Mouse (Mus musculus) left cerebral cortex, postnatal 25 days (tissue): ENCODE results near the gene Anxa8. TPM values are rescaled to one million over a fixed set of nuclear protein-coding genes. Genes with fewer than 3 reads are reported as not detected.
A peak's percentile ranks its signal among the peaks of the same experiment; 100 is the strongest.

Experiments
- DNase-seq, 2 experiments: peaks; one replicate each; pipeline ENCODE4 v3.0.0; 2022; ENCODE audit warnings: low spot score in 2 of 2, mixed read lengths in 1 of 2
- intact Hi-C: fragments of 180-260 bp; cut with DNase I; formaldehyde crosslinking; loops from one replicate; pipeline ENCODE4 v1.15.1; 2025
- total RNA-seq, 2 experiments: library from RNA; stranded (reverse); gene quantifications; 2 replicates each; pipeline ENCODE4 v1.2.3; 2021

Anxa8 gene
- total RNA-seq, result 1 to 10 TPM in 1 of 2 experiments, under 1 TPM in 1; 0.87 to 1.1 TPM

DNA sequence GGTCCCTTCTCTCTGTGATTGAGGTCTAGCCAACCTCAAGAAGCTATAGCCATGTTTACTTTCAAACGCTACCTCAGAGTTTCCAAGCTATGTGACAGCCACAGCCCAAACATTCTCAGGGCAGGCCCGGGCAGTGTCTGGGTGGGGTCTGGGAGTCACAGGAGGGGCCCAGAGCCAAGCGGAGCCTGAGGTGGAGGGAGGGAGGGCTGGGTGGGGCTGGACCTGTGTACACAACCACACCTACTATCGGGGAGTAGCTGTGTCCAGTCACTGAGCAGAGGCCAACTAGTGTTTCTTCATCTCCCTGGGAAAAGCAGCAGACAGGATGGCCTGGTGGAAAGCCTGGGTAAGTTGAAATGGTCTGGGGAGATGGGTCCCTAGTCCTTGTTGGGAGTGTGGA, at the start of gene Anxa8:
Gene Anxa8 (plus strand): TSS at position 251 of the 400 bp plus-strand sequence.
- intact Hi-C loops, result loop anchor here (5.0 kb wide), 1 partner anchor 317 kb away; no protein-coding TSS in a partner anchor
- no peak for DNase-seq

- intact Hi-C loops, result no loop called here
- no peak for DNase-seq
Observed at GRCm38 (mm10) chr14:34041241-34041640, 44.5 kb upstream of the Anxa8 start.

GRCm38 (mm10) chr14:34043341-34043740, 42.4 kb upstream of the Anxa8 start:
- intact Hi-C loops, result no loop called here
- DNase-seq, result no peak

DNA sequence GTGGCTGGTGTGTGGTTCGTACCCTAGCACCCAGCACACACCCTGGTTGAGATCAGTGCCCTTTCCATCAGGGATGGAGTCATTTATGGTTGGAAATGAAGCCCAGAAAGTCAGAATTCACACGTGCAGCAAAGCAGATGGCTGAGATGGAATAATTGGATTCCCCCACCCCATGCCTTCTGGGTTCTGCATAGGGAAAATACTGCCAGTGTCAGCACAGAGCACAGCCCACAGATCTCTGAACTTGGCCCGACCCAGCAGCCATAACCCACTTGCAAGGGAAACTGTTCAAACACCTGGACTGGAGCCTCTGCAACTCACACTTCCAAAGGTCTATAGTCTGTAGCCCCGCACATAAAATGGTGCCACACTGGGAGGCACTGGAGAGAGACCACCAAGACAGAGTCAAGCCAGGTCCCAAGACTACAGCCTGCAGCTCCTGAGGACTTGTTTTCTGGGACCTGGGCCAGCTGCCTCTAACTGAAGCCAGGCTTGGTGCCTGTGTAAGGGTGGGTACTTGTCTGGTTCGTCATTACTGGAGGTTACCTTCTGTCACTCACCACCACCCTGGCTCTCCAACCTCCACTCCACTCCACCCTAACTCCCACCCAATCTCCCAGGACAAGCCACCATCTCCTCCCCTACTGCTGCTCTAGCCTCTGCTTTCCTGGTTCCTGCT, 35.5 kb upstream of the Anxa8 start:
- intact Hi-C loops, result no loop called here

DNA sequence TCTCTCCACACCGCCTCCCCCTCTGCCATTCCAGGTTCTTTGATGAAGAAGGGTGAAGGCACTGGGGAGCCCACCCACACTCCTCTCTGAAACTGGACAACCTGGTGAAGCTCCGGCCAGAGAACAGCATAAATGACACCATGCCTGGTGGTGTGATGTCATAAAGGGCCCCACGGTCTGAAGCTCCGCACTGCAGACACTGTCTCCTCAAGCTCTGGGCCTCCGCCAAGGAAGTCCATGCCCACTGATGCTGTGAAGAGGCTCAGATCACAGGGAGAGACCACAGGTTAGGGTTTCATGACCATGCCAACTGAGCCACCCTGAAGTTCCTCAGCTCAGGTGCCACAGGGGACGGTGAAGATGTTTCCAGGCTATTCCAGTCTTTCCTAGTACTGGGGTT, 33.3 kb upstream of the Anxa8 start, which contains the start of gene Antxrl:
Gene Antxrl (plus strand): TSS at position 192 of the 400 bp plus-strand sequence.
- intact Hi-C loops, result no loop called here
- DNase-seq, result no peak

More for the DNA sequence above, 35.5 kb upstream of the Anxa8 start:
- DNase-seq, result no peak

DNA sequence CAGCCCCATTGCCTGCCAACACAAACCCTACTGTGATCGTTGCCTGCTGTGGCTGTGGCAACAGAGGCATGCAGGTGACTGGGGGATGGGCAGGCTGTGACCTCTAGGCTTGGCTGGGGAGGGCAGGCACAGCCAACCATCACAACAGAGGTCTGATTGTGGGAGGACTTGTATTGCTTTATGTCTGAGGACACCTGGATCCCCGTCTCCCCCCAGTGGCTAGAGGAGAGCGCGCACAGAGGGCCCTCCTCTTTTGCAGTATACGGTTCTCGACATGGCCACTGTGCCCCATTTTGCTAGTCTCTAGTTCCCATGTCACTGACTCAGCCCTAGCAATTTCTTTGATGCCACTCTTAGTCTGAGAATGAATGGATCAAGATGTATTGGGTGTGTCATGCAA, 14.1 kb upstream of the Anxa8 start:
- intact Hi-C loops, result loop anchor here (10.0 kb wide), 2 partner anchors 397 to 503 kb away; no protein-coding TSS in a partner anchor
- no peak for DNase-seq

DNA sequence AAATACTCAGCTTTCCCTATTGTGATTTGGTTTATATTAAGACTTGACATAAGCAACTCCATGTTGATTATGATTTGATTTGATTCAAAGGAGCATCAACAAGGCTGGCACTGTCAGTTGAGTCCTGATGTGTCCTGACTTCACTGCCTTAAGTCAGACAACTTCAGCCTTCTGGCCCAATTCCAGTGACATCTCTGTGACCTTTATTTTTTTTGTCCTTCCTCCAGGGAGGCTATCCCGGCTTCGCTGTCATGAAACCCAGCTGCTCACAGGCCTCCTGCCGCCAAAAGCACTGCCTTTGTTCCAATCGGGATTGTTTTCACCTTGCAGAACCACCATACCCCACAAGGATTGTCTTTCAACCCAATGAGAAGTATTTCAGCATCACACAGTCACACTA, 10.4 kb upstream of the Anxa8 start:
- intact Hi-C loops, result loop anchor here (10.0 kb wide), 2 partner anchors 401 to 499 kb away; no protein-coding TSS in a partner anchor
- no peak for DNase-seq

DNA sequence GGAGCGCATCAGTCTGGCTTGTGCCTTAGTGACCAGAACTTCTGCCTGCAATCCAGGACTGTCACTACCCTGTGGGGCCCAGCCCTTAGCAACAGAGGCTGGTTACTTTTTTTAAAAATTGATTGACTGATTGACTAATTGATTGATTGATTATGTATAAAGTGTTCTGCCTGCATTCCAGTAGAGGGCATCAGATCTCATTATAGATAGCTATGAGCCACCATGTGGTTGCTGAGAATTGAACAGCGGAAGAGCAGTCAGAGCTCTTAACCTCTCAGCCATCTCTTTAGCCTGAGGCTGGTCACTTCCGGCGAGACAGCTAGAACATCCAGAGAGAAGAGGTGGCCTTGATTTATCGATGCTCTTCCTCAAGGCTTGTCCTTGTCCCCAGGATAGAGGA, 8.6 kb upstream of the Anxa8 start:
- DNase-seq, result no peak

GRCm38 (mm10) chr14:34078293-34078692, 7.5 kb upstream of the Anxa8 start:
- no peak for DNase-seq
- intact Hi-C loops, result loop anchor here (10.0 kb wide), 2 partner anchors 403 to 497 kb away; no protein-coding TSS in a partner anchor

More for the DNA sequence above, 8.6 kb upstream of the Anxa8 start:
- intact Hi-C loops, result loop anchor here (10.0 kb wide), 2 partner anchors 402 to 498 kb away; no protein-coding TSS in a partner anchor

GRCm38 (mm10) chr14:34080321-34080997, 5.3 kb upstream of the Anxa8 start:
- DNase-seq, result peak; percentile 72
- intact Hi-C loops, result loop anchor here (2.0 to 5.0 kb wide), 3 partner anchors 24 to 282 kb away; no protein-coding TSS in a partner anchor

- DNase-seq, result no peak
- intact Hi-C loops, result loop anchor here (5.0 kb wide), 1 partner anchor 315 kb away; no protein-coding TSS in a partner anchor
Observed at GRCm38 (mm10) chr14:34086806-34087205, 1.0 kb downstream of the Anxa8 start.

- intact Hi-C loops, result loop anchor here (5.0 kb wide), 1 partner anchor 314 kb away; no protein-coding TSS in a partner anchor
- peak in 1 of 2 experiments; percentile 11 for DNase-seq
Observed at GRCm38 (mm10) chr14:34087856-34088398, 2.1 kb downstream of the Anxa8 start.

DNA sequence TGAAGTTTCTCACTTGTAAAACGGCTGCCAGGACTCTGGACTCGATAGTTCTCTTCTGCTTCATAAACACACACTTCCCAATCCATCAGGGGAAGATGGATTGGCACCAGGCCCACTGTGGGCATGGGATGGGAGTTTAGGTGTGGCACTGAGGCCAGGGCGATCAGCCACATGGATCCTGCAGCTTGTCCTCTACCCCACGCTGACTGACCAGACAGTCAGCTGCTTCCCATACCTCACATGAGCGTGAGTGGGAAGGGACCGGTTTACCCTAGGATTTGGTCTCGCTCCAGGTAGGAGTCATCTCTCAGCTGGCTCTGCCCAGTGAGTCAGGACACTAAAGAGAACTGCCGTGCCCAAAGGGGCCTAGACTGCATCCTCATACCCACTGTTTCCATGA, 4.0 kb downstream of the Anxa8 start:
- intact Hi-C loops, result loop anchor here (5.0 kb wide), 1 partner anchor 313 kb away; no protein-coding TSS in a partner anchor
- DNase-seq, result no peak

- intact Hi-C loops, result no loop called here
- no peak for DNase-seq
Observed at GRCm38 (mm10) chr14:34091475-34091874, 5.7 kb downstream of the Anxa8 start.

DNA sequence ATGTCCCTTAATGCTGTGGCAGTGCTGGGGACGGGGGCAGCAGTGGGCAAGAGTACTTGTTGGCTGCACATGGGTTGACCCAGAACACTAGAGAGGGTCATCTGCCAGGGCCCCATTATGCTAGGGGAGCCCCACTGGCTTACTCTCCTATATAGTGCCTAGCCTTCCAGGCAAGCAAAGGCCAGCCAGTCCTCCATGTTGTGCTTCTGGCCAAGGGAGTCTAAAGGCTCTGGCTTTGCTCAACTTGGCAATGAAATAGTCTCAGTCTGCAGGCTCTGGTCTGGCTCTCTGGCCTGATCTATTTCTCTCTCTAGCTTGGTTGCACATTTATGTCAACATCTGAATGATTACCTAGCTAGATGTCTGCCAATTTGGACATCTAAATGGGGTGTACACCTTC, 7.1 kb downstream of the Anxa8 start:
- intact Hi-C loops, result no loop called here

GRCm38 (mm10) chr14:34096161-34096560, 10.4 kb downstream of the Anxa8 start:
- intact Hi-C loops, result no loop called here
- DNase-seq, result no peak

More for the DNA sequence above, 7.1 kb downstream of the Anxa8 start:
- no peak for DNase-seq

- DNase-seq, result no peak
- intact Hi-C loops, result no loop called here
Observed at GRCm38 (mm10) chr14:34102601-34103000, 16.8 kb downstream of the Anxa8 start, which contains the start of gene A630023A22Rik. A630023A22Rik (minus strand) TSS chr14:34102754.

GRCm38 (mm10) chr14:34103855-34104254, 18.1 kb downstream of the Anxa8 start:
- no peak for DNase-seq
- intact Hi-C loops, result loop anchor here (2.0 kb wide), 1 partner anchor 23 kb away; no protein-coding TSS in a partner anchor

- peak; percentile 30 to 51 for DNase-seq
- intact Hi-C loops, result loop anchor here (2.0 kb wide), 1 partner anchor 24 kb away; no protein-coding TSS in a partner anchor
Observed at GRCm38 (mm10) chr14:34104892-34105291, 19.1 kb downstream of the Anxa8 start.
